Mouse (Mus musculus): ENCODE results near the gene A930002H24Rik.
A peak's percentile ranks its signal among the peaks of the same experiment; 100 is the strongest.
"Not testable (repeated sequence)": the region's sequence is repeated elsewhere in the genome, so short reads cannot be mapped to it uniquely, and the experiment has no call there.

Gene A930002H24Rik

GRCm38 (mm10) chr17:63863647-63864149 is at the start of gene A930002H24Rik:
TSS of gene A930002H24Rik (minus strand) at chr17:63863791.
- peak; percentile 82 to 92 for DNase-seq (ENCODE audit: low spot score in 2 of 2)

GRCm38 (mm10) chr17:63909297-63909696 is 45.7 kb upstream of the A930002H24Rik start:
- no peak for DNase-seq (ENCODE audit: low spot score in 2 of 2)

- no peak for DNase-seq (ENCODE audit: low spot score in 2 of 2)
These were observed 33.5 kb upstream of the A930002H24Rik start for GRCm38 (mm10) chr17:63897050-63897449.

GRCm38 (mm10) chr17:63895829-63896228 is 32.2 kb upstream of the A930002H24Rik start:
- DNase-seq (ENCODE audit: low spot score in 2 of 2), result no peak

GRCm38 (mm10) chr17:63890611-63891010 is 27.0 kb upstream of the A930002H24Rik start:
- DNase-seq (ENCODE audit: low spot score in 2 of 2), result no peak

GRCm38 (mm10) chr17:63886988-63887387 is 23.4 kb upstream of the A930002H24Rik start:
- no peak for DNase-seq (ENCODE audit: low spot score in 2 of 2)

GRCm38 (mm10) chr17:63880009-63880408 is 16.4 kb upstream of the A930002H24Rik start:
- DNase-seq (ENCODE audit: low spot score in 2 of 2), result no peak

- DNase-seq (ENCODE audit: low spot score in 2 of 2), result no peak
These were observed 15.3 kb upstream of the A930002H24Rik start for GRCm38 (mm10) chr17:63878889-63879288.

- no peak for DNase-seq (ENCODE audit: low spot score in 2 of 2)
These were observed 8.2 kb upstream of the A930002H24Rik start for GRCm38 (mm10) chr17:63871773-63872172.

- DNase-seq (ENCODE audit: low spot score in 2 of 2), result no peak
These were observed 580 bp upstream of the A930002H24Rik start for GRCm38 (mm10) chr17:63864171-63864571.

GRCm38 (mm10) chr17:63863012-63863630 is 470 bp downstream of the A930002H24Rik start, which contains the start of gene Fer:
TSS of gene Fer (plus strand) at chr17:63863062.
- DNase-seq (ENCODE audit: low spot score in 2 of 2), result no peak

GRCm38 (mm10) chr17:63862399-63862798 is 1.2 kb downstream of the A930002H24Rik start:
- no peak for DNase-seq (ENCODE audit: low spot score in 2 of 2)

GRCm38 (mm10) chr17:63860988-63861387 is 2.6 kb downstream of the A930002H24Rik start:
- DNase-seq (ENCODE audit: low spot score in 2 of 2), result no peak

- no peak for DNase-seq (ENCODE audit: low spot score in 2 of 2)
These were observed 6.5 kb downstream of the A930002H24Rik start for GRCm38 (mm10) chr17:63857023-63857544.

- peak in 1 of 2 experiments; percentile 15 for DNase-seq (ENCODE audit: low spot score in 2 of 2)
These were observed 13.6 kb downstream of the A930002H24Rik start for GRCm38 (mm10) chr17:63850016-63850415.

GRCm38 (mm10) chr17:63849566-63849965 is 14.0 kb downstream of the A930002H24Rik start:
- peak; percentile 31 to 66 for DNase-seq (ENCODE audit: low spot score in 2 of 2)

GRCm38 (mm10) chr17:63849151-63849550 is 14.4 kb downstream of the A930002H24Rik start:
- no peak for DNase-seq (ENCODE audit: low spot score in 2 of 2)

- DNase-seq (ENCODE audit: low spot score in 2 of 2), result not testable (repeated sequence)
These were observed 17.8 kb downstream of the A930002H24Rik start for GRCm38 (mm10) chr17:63845766-63846165.

GRCm38 (mm10) chr17:63844936-63845335 is 18.7 kb downstream of the A930002H24Rik start:
- DNase-seq (ENCODE audit: low spot score in 2 of 2), result no peak

GRCm38 (mm10) chr17:63842226-63842625 is 21.4 kb downstream of the A930002H24Rik start:
- no peak for DNase-seq (ENCODE audit: low spot score in 2 of 2)

- DNase-seq (ENCODE audit: low spot score in 2 of 2), result no peak
These were observed 23.8 kb downstream of the A930002H24Rik start for GRCm38 (mm10) chr17:63839636-63840269.

- no peak for DNase-seq (ENCODE audit: low spot score in 2 of 2)
These were observed 25.4 kb downstream of the A930002H24Rik start for GRCm38 (mm10) chr17:63838144-63838543.

GRCm38 (mm10) chr17:63836641-63837040 is 26.9 kb downstream of the A930002H24Rik start:
- no peak for DNase-seq (ENCODE audit: low spot score in 2 of 2)
